Mouse (Mus musculus): ENCODE data around the gene Ppp1r11.

GRCm38 (mm10) chr17:36942391-36942790, 9.2 kb downstream of the Ppp1r11 start:
- TF ChIP-seq CTCF (IDR thresholded peaks at IDR 0.05): no peak
- peak; percentile 59; the same call in 1 of the 2 replicates for TF ChIP-seq EP300 (IDR thresholded peaks at IDR 0.05)
